Mouse (Mus musculus): ENCODE data around the gene Zfhx3. TPM values are rescaled to one million over a fixed set of nuclear protein-coding genes. Genes with fewer than 3 reads are reported as not detected.

Gene Zfhx3
- polyA plus RNA-seq, 1 experiment from 2014 or later = 7.4 TPM

DNA sequence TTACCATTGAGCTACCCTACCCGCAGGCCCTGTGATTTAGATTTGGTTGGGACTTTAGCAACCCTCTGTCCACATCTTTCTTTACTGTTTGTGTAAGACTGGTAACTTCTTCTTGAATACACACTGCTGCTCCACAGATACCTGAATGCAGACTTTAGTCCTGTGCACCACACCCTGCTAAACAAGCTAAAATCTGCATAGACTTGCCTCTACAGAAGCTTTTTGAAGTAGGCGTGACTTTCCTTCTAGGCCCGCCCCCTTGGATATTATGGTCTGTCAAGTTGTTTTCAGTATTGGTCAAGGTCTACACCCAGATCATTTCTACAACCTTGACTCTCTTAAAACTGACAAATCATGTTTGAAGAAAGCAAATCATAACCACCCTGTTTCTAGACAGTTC, 243.8 kb downstream of the Zfhx3 start:
- Histone ChIP-seq H3K9ac (no peak overlapping the region), H3K27me3 (replicated peaks) (no peaks in the 10 kb centered on the region), H3K36me3 (no peaks in the 10 kb centered on the region), H3K9me3 (replicated peaks) (peaks cover 3% of the 10 kb centered on the region), H3K27ac (ENCODE audit: poor library complexity, severe bottlenecking) (no peak overlapping the region), H3K4me2 (no peak overlapping the region), H3K4me3 (no peak overlapping the region), H3K4me1 (replicated peaks) (no peaks in the 10 kb centered on the region)
- 79% methylated on average over 3 of the region's 3 CpGs for WGBS
- ATAC-seq (ENCODE audit: insufficient number of reproducible peaks, low FRiP score) = no peak

DNA sequence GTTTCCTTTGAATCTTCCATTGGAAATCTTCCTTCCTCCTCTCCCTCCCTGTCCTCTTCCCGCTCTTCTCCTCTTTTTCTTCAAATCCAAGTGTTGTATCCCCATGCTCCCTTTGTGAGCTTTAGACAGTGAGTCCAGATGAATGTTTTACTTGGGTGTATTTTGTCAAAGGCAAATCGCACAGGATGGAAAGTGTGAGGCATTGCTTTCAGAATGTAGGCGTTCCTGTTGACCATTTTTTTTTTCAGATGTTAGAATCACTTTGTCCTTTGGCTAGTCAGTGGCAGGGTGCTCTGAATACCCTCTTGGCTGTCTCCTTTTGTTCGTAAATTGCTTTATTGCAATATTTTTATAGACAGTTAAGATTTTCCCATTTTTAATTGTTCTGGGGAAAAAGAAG, 245.6 kb downstream of the Zfhx3 start:
- H3K4me1 ChIP-seq (replicated peaks) = no peaks in the 10 kb centered on the region
- H3K4me2 ChIP-seq = no peak overlapping the region
- H3K27me3 ChIP-seq (replicated peaks) = no peaks in the 10 kb centered on the region
- 67% methylated on average over 4 of the region's 4 CpGs for WGBS
- no peaks in the 10 kb centered on the region for H3K36me3 ChIP-seq
- no peak overlapping the region for H3K9ac ChIP-seq
- H3K4me3 ChIP-seq = no peak overlapping the region
- H3K27ac ChIP-seq (ENCODE audit: poor library complexity, severe bottlenecking) = no peak overlapping the region
- H3K9me3 ChIP-seq (replicated peaks) = peaks cover 3% of the 10 kb centered on the region
- no peak for ATAC-seq (ENCODE audit: insufficient number of reproducible peaks, low FRiP score)

DNA sequence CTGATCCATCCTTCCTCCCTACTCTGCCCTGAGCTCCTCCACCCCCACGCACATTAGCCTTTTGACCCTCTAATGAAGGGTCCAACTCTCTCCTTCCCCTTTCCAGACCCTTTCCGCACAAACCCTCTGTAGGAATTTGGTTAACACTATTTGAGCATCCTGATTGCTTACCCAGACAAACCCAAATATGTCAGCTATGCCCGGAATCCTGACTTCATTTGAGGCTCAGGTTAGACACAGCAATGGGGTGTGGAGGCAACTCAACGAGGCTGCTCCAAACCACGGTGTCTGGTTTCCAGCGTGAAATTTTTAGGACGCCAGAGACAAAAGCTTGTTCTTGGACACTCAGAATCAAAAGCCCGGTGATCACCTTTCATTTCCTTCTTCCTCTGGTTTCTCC, 252.1 kb downstream of the Zfhx3 start:
- Histone ChIP-seq H3K9ac (no peak overlapping the region), H3K27me3 (replicated peaks) (no peaks in the 10 kb centered on the region), H3K4me3 (no peak overlapping the region), H3K9me3 (replicated peaks) (peaks cover 3% of the 10 kb centered on the region), H3K4me1 (replicated peaks) (no peaks in the 10 kb centered on the region), H3K27ac (ENCODE audit: poor library complexity, severe bottlenecking) (no peak overlapping the region), H3K36me3 (no peaks in the 10 kb centered on the region), H3K4me2 (no peak overlapping the region)
- 42% methylated on average over 8 of the region's 8 CpGs for WGBS
- ATAC-seq (ENCODE audit: insufficient number of reproducible peaks, low FRiP score) = no peak

GRCm38 (mm10) chr8:108215026-108215425, 272.6 kb downstream of the Zfhx3 start:
- 86% methylated on average over 3 of the region's 3 CpGs for WGBS
- no peak for ATAC-seq (ENCODE audit: insufficient number of reproducible peaks, low FRiP score)
- H3K4me1 ChIP-seq (replicated peaks) = peaks cover 10% of the 10 kb centered on the region
- H3K9me3 ChIP-seq (replicated peaks) = no peaks in the 10 kb centered on the region
- no peak overlapping the region for H3K27ac ChIP-seq (ENCODE audit: poor library complexity, severe bottlenecking)
- H3K9ac ChIP-seq = no peak overlapping the region
- no peak overlapping the region for H3K4me3 ChIP-seq
- H3K4me2 ChIP-seq = no peak overlapping the region
- H3K27me3 ChIP-seq (replicated peaks) = 0 out of 2 replicates have a peak, but pooled peaks cover 2% of the 10 kb centered on the region
- H3K36me3 ChIP-seq = no peaks in the 10 kb centered on the region

DNA sequence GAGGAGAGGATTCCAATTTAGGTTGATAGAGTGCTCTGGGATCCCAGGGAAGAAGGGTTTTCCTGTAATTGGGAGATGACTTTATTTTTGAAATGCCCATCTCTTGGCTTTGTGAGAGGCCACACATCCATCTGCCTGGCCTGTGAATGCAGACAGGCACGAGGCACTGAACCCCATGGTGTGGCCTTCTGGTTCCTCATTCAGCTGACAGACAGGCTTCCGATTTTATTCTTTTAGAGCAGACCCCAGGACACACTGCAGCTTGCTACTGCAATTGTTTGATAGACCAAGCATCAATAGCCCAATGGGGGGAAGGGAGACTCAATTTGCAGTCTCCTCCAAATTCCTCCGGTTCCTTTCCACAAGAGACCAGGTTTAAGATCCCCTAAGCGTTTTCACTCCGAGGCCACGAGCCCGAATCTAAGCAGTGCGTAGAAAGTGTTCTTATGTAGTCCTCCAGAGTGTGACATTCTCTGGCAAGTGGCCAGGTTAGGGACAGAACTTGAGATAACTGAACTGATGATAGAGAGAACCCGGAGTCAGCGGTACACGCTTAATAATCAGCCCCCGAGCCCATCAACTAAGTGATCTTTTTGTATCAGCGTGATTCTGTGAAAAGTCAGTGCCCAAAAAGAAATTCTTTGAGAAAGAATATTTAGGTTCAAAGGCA, 275.9 kb downstream of the Zfhx3 start:
- H3K36me3 ChIP-seq = no peaks in the 10 kb centered on the region
- H3K9me3 ChIP-seq (replicated peaks) = no peaks in the 10 kb centered on the region
- no peak overlapping the region for H3K27ac ChIP-seq (ENCODE audit: poor library complexity, severe bottlenecking)
- peak overlapping the region; percentile 51 for H3K4me2 ChIP-seq
- 22% methylated on average over 13 of the region's 13 CpGs for WGBS
- H3K27me3 ChIP-seq (replicated peaks) = no peaks in the 10 kb centered on the region
- ATAC-seq (ENCODE audit: insufficient number of reproducible peaks, low FRiP score) = no peak
- H3K4me3 ChIP-seq = no peak overlapping the region
- peaks cover 10% of the 10 kb centered on the region for H3K4me1 ChIP-seq (replicated peaks)
- no peak overlapping the region for H3K9ac ChIP-seq

GRCm38 (mm10) chr8:108220511-108220910, 278.1 kb downstream of the Zfhx3 start:
- no peaks in the 10 kb centered on the region for H3K36me3 ChIP-seq
- 52% methylated on average over 3 of the region's 3 CpGs for WGBS
- H3K9me3 ChIP-seq (replicated peaks) = no peaks in the 10 kb centered on the region
- no peak overlapping the region for H3K4me3 ChIP-seq
- no peak overlapping the region for H3K4me2 ChIP-seq
- peaks cover 10% of the 10 kb centered on the region for H3K4me1 ChIP-seq (replicated peaks)
- H3K27me3 ChIP-seq (replicated peaks) = no peaks in the 10 kb centered on the region
- no peak overlapping the region for H3K9ac ChIP-seq
- no peak for ATAC-seq (ENCODE audit: insufficient number of reproducible peaks, low FRiP score)
- H3K27ac ChIP-seq (ENCODE audit: poor library complexity, severe bottlenecking) = no peak overlapping the region

DNA sequence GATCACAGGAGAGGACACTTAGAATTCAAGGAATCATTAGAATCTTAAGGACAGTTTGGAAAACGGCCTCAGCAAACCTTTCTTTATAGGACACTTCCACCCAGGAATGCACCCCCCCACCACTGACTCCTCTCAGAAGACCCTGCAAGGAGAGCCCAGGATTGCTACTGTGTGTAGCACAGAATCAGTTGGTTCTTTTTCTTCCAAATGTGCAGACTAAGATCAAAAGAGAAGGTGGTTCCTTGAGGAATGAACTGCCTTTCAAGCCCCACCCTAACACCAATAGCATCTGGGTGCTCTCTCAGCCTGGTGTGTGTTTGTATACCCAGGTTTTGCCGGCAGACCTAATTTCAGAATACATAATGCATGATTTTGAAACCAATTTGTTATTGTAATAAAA, 279.6 kb downstream of the Zfhx3 start:
- no peak overlapping the region for H3K9ac ChIP-seq
- no peaks in the 10 kb centered on the region for H3K36me3 ChIP-seq
- 0 out of 2 replicates have a peak, but pooled peaks cover 4% of the 10 kb centered on the region for H3K9me3 ChIP-seq (replicated peaks)
- WGBS = 65% methylated on average over 2 of the region's 2 CpGs
- ATAC-seq (ENCODE audit: insufficient number of reproducible peaks, low FRiP score) = no peak
- H3K27me3 ChIP-seq (replicated peaks) = no peaks in the 10 kb centered on the region
- H3K27ac ChIP-seq (ENCODE audit: poor library complexity, severe bottlenecking) = no peak overlapping the region
- H3K4me2 ChIP-seq = no peak overlapping the region
- H3K4me1 ChIP-seq (replicated peaks) = peaks cover 10% of the 10 kb centered on the region
- no peak overlapping the region for H3K4me3 ChIP-seq

- 77% methylated on average over 7 of the region's 7 CpGs for WGBS
- Histone ChIP-seq H3K9ac (no peak overlapping the region), H3K4me2 (no peak overlapping the region)
These were observed 289.9 kb downstream of the Zfhx3 start for GRCm38 (mm10) chr8:108232326-108232725.

GRCm38 (mm10) chr8:108234481-108234880, 292.0 kb downstream of the Zfhx3 start:
- H3K9me3 ChIP-seq (replicated peaks) = no peaks in the 10 kb centered on the region
- WGBS = 61% methylated on average over 4 of the region's 4 CpGs
- H3K27me3 ChIP-seq (replicated peaks) = no peaks in the 10 kb centered on the region
- H3K27ac ChIP-seq (ENCODE audit: poor library complexity, severe bottlenecking) = no peak overlapping the region
- no peaks in the 10 kb centered on the region for H3K4me1 ChIP-seq (replicated peaks)
- H3K4me2 ChIP-seq = no peak overlapping the region
- H3K9ac ChIP-seq = no peak overlapping the region
- H3K36me3 ChIP-seq = no peaks in the 10 kb centered on the region
- H3K4me3 ChIP-seq = no peak overlapping the region
- ATAC-seq (ENCODE audit: insufficient number of reproducible peaks, low FRiP score) = no peak

More at GRCm38 (mm10) chr8:108232326-108232725, 289.9 kb downstream of the Zfhx3 start:
- no peaks in the 10 kb centered on the region for H3K9me3 ChIP-seq (replicated peaks)
- H3K27me3 ChIP-seq (replicated peaks) = no peaks in the 10 kb centered on the region
- no peaks in the 10 kb centered on the region for H3K4me1 ChIP-seq (replicated peaks)
- H3K4me3 ChIP-seq = no peak overlapping the region
- H3K36me3 ChIP-seq = no peaks in the 10 kb centered on the region
- ATAC-seq (ENCODE audit: insufficient number of reproducible peaks, low FRiP score) = no peak
- no peak overlapping the region for H3K27ac ChIP-seq (ENCODE audit: poor library complexity, severe bottlenecking)

GRCm38 (mm10) chr8:108236715-108237114, 294.3 kb downstream of the Zfhx3 start:
- Histone ChIP-seq H3K27me3 (replicated peaks) (no peaks in the 10 kb centered on the region), H3K4me2 (no peak overlapping the region), H3K36me3 (no peaks in the 10 kb centered on the region), H3K4me1 (replicated peaks) (0 out of 2 replicates have a peak, but pooled peaks cover 5% of the 10 kb centered on the region), H3K4me3 (no peak overlapping the region), H3K27ac (ENCODE audit: poor library complexity, severe bottlenecking) (no peak overlapping the region), H3K9ac (no peak overlapping the region), H3K9me3 (replicated peaks) (no peaks in the 10 kb centered on the region)
- 61% methylated on average over 8 of the region's 8 CpGs for WGBS
- ATAC-seq (ENCODE audit: insufficient number of reproducible peaks, low FRiP score) = no peak

GRCm38 (mm10) chr8:108239531-108239930, 297.1 kb downstream of the Zfhx3 start:
- H3K27ac ChIP-seq (ENCODE audit: poor library complexity, severe bottlenecking) = no peak overlapping the region
- H3K4me3 ChIP-seq = no peak overlapping the region
- H3K4me2 ChIP-seq = no peak overlapping the region
- H3K9me3 ChIP-seq (replicated peaks) = no peaks in the 10 kb centered on the region
- no peak for ATAC-seq (ENCODE audit: insufficient number of reproducible peaks, low FRiP score)
- no peaks in the 10 kb centered on the region for H3K36me3 ChIP-seq
- no peaks in the 10 kb centered on the region for H3K27me3 ChIP-seq (replicated peaks)
- 0 out of 2 replicates have a peak, but pooled peaks cover 5% of the 10 kb centered on the region for H3K4me1 ChIP-seq (replicated peaks)
- WGBS = 90% methylated on average over 5 of the region's 5 CpGs
- no peak overlapping the region for H3K9ac ChIP-seq

Data from heart, embryonic 12.5 days (tissue).